Mouse (Mus musculus) kidney, embryonic 14.5 days (tissue): ENCODE data around the gene Ppp6r1. TPM values are rescaled to one million over a fixed set of nuclear protein-coding genes. Genes with fewer than 3 reads are reported as not detected.

Experiments used
- polyA plus RNA-seq: library from polyadenylated mRNA; unstranded; fragments of >200 nt; fragmentation: Nextera tagmentation; extraction: Ambion mirVana; gene quantifications from 2 replicates; pipeline ENCODE4 v1.2.1, GENCODE M21; 2014

Gene Ppp6r1
- polyA plus RNA-seq, 1 experiment from 2014 or later = 10.2 TPM

Other genes starting within 250 kb of the Ppp6r1 start
- gene Rdh13, start 213.4 kb downstream of the Ppp6r1 start, polyA plus RNA-seq = 23.4 and 32.9 TPM in 2 replicates
- gene Eps8l1, start 198.3 kb downstream of the Ppp6r1 start, polyA plus RNA-seq = 3.0 and 6.8 TPM in 2 replicates
- gene Ppp1r12c, start 157.3 kb downstream of the Ppp6r1 start, polyA plus RNA-seq = 50.8 and 51.2 TPM in 2 replicates
- gene Tnnt1, start 142.6 kb downstream of the Ppp6r1 start, polyA plus RNA-seq = 13.4 and 20.6 TPM in 2 replicates
- 4.9 and 8.1 TPM in 2 replicates for gene Tnni3, start 134.8 kb downstream of the Ppp6r1 start, polyA plus RNA-seq
- gene Dnaaf3, start 126.6 kb downstream of the Ppp6r1 start, polyA plus RNA-seq = 1.3 and 2.4 TPM in 2 replicates
- 5.3 and 5.5 TPM in 2 replicates for gene Syt5, start 111.5 kb downstream of the Ppp6r1 start, polyA plus RNA-seq
- gene Ptprh, start 55.0 kb downstream of the Ppp6r1 start, polyA plus RNA-seq = 0.09 TPM in 1 of 2 replicates, not detected in the other
- gene Tmem86b, start 27.6 kb downstream of the Ppp6r1 start, polyA plus RNA-seq = 1.0 and 1.4 TPM in 2 replicates
- gene Hspbp1, start 26.0 kb upstream of the Ppp6r1 start, polyA plus RNA-seq = 113 and 140 TPM in 2 replicates
- gene Brsk1, start 31.6 kb upstream of the Ppp6r1 start, polyA plus RNA-seq = 1.9 and 3.0 TPM in 2 replicates
- gene Tmem150b, start 66.2 kb upstream of the Ppp6r1 start, polyA plus RNA-seq = 0.14 TPM in 1 of 2 replicates, not detected in the other
- 59.3 and 69.2 TPM in 2 replicates for gene Kmt5c, start 81.1 kb upstream of the Ppp6r1 start, polyA plus RNA-seq
- 47.1 and 62.7 TPM in 2 replicates for gene Cox6b2, start 94.1 kb upstream of the Ppp6r1 start, polyA plus RNA-seq
- gene Fam71e2, start 112.3 kb upstream of the Ppp6r1 start, polyA plus RNA-seq = not detected in 2 replicates
- gene Il11, start 123.8 kb upstream of the Ppp6r1 start, polyA plus RNA-seq = 0.31 TPM in 1 of 2 replicates, not detected in the other
- 0.63 TPM in 1 of 2 replicates, not detected in the other for gene Tmem190, start 123.9 kb upstream of the Ppp6r1 start, polyA plus RNA-seq
- gene Tmem238, start 130.6 kb upstream of the Ppp6r1 start, polyA plus RNA-seq = 6.9 and 8.2 TPM in 2 replicates
- 251 and 292 TPM in 2 replicates for gene Rpl28, start 133.9 kb upstream of the Ppp6r1 start, polyA plus RNA-seq
- gene Ube2s, start 153.6 kb upstream of the Ppp6r1 start, polyA plus RNA-seq = 465 and 546 TPM in 2 replicates
- 0.89 and 1.1 TPM in 2 replicates for gene Shisa7, start 185.7 kb upstream of the Ppp6r1 start, polyA plus RNA-seq
- gene Isoc2b, start 211.2 kb upstream of the Ppp6r1 start, polyA plus RNA-seq = 4.5 and 8.3 TPM in 2 replicates
- 0.95 and 1.3 TPM in 2 replicates for gene Isoc2a, start 218.1 kb upstream of the Ppp6r1 start, polyA plus RNA-seq
- gene Gm36210, start 247.5 kb upstream of the Ppp6r1 start, polyA plus RNA-seq = 0.22 TPM in 1 of 2 replicates, not detected in the other